Mouse (Mus musculus) embryonic stem cell, embryonic (primary cell): Measurements from ENCODE around the gene Fem1b.

Experiments used
- CTCF ChIA-PET, 4 experiments: fragments of 300-600 bp in 2 of 4; fragments of 350-600 bp in 2 of 4; sonication (Branson Sonifier 250); formaldehyde crosslinking; loops; one replicate each; lab custom pipeline; 2022; ENCODE audit warnings: inconsistent platforms in 2 of 4; lab: Charles Lee
- POLR2A ChIA-PET, 4 experiments: fragments of 300-600 bp in 2 of 4; fragments of 350-600 bp in 2 of 4; sonication (Branson Sonifier 250); formaldehyde crosslinking; loops; one replicate each; lab custom pipeline; 2022; ENCODE audit warnings: antibody characterized with exemption in 4 of 4, inconsistent platforms in 1 of 4; lab: Charles Lee

Fem1b gene

DNA sequence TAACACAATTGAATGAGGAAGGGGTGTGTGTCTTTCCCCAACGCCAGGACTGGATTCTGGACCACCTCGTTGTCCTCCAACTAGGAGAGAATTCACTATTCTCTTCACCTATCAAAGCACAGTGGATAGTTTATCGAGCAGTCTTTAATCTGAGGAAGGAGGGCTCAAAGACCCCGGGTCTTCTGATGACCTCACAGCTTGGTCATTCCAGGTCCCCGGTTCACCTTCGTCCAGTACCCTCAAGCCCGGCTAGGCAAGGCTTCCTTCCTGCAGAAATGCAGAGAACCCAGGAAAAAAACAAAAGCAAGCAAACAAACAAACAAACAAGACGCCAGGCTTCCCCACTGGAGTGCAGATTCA lies 26.4 kb upstream of the Fem1b start:
- ChIA-PET POLR2A (interaction anchor here (0.6 to 53.0 kb wide), 42 partner anchors 8 to 1041 kb away, joined by 3 to 2072 read pairs (median 3); partner anchors contain the start of genes Fem1b (in 3 of the 4) and Glce (in 1 of the 4)), CTCF (interaction anchor here (0.6 to 2.4 kb wide), 14 partner anchors 9 to 287 kb away, joined by 3 to 37 read pairs (median 6); partner anchors contain the start of gene Fem1b (in 1 of the 4))

DNA sequence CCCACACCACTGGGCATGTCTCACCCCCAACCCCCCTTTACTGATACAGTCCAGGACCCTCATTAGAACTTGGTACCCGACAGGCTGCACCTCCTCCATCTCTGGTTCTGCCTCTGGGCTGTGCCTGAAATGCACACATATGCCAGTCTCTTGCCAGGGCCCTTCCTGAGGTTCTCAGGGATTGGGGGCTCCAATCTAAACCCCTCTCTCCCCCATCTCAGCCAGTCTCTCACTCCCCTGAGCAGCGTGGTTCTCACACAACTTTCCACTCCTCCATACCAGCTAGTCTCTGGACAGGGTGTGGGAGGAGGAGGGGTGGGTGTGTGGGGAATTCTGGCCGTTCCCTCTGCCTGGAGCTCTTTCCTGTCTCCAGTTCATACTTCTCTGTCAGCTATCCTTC lies 25.9 kb upstream of the Fem1b start:
- POLR2A ChIA-PET, result interaction anchor here (0.6 to 53.0 kb wide), 21 partner anchors 9 to 310 kb away, joined by 3 to 2072 read pairs (median 4); partner anchors contain the start of gene Fem1b (in 3 of the 4)
- CTCF ChIA-PET, result interaction anchor here (0.5 to 2.4 kb wide), 13 partner anchors 9 to 286 kb away, joined by 3 to 37 read pairs (median 7); partner anchors contain the start of gene Fem1b (in 1 of the 4)

- CTCF ChIA-PET, result interaction anchor here in 2 of 4 experiments (0.5 to 1.8 kb wide), 5 partner anchors 10 to 1279 kb away, joined by 3 to 8 read pairs (median 3); no protein-coding TSS in a partner anchor
- POLR2A ChIA-PET, result interaction anchor here (0.5 to 53.0 kb wide), 10 partner anchors 8 to 514 kb away, joined by 3 to 2072 read pairs (median 6); partner anchors contain the start of gene Fem1b (in 2 of the 4)
These were observed 24.1 kb upstream of the Fem1b start for GRCm38 (mm10) chr9:62835705-62836446.

GRCm38 (mm10) chr9:62834906-62835305 lies 23.2 kb upstream of the Fem1b start:
- ChIA-PET CTCF (interaction anchor here in 1 of 4 experiments (1.8 kb wide), 1 partner anchor 13 kb away, joined by 7 read pairs; no protein-coding TSS in a partner anchor), POLR2A (interaction anchor here in 3 of 4 experiments (0.6 to 53.0 kb wide), 7 partner anchors 9 to 391 kb away, joined by 3 to 2072 read pairs (median 7); partner anchors contain the start of gene Fem1b (in 2 of the 3))

DNA sequence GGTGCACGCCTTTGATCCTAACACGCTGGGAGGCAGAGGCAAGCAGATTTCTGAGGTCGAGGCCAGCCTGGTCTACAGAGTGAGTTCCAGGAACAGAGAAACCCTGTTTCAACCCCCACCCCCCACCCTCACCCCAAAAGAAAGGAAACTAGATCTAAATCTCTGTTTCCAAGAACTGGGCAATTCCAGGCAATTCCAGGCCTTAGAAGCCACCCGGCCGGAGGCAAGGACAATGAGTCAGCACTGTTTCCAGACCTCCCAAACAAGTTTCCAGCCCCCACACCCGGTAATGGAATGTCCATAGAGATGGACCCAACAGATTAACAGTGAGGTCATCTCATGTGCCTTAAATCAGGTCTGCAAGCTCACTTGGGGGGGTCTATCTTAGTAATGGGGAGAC lies 18.1 kb upstream of the Fem1b start:
- ChIA-PET POLR2A (interaction anchor here (0.6 to 59.5 kb wide), 20 partner anchors 6 to 973 kb away, joined by 3 to 2072 read pairs (median 6); partner anchors contain the start of genes Fem1b (in 4 of the 4) and Cln6 (in 2 of the 4)), CTCF (interaction anchor here in 2 of 4 experiments (0.6 to 2.8 kb wide), 2 partner anchors 12 to 222 kb away, joined by 13 to 67 read pairs; no protein-coding TSS in a partner anchor)

GRCm38 (mm10) chr9:62828662-62829086 lies 16.9 kb upstream of the Fem1b start:
- POLR2A ChIA-PET, result interaction anchor here (0.5 to 59.5 kb wide), 66 partner anchors 4 to 1637 kb away, joined by 3 to 2072 read pairs (median 4); partner anchors contain the start of genes Cln6 (in 3 of the 4), Fem1b (in 3 of the 4), Glce (in 2 of the 4) and Calml4 (in 1 of the 4)
- CTCF ChIA-PET, result interaction anchor here (0.6 to 2.8 kb wide), 70 partner anchors 8 to 1047 kb away, joined by 3 to 67 read pairs (median 5); partner anchors contain the start of genes Fem1b (in 3 of the 4) and Cln6 (in 2 of the 4)

DNA sequence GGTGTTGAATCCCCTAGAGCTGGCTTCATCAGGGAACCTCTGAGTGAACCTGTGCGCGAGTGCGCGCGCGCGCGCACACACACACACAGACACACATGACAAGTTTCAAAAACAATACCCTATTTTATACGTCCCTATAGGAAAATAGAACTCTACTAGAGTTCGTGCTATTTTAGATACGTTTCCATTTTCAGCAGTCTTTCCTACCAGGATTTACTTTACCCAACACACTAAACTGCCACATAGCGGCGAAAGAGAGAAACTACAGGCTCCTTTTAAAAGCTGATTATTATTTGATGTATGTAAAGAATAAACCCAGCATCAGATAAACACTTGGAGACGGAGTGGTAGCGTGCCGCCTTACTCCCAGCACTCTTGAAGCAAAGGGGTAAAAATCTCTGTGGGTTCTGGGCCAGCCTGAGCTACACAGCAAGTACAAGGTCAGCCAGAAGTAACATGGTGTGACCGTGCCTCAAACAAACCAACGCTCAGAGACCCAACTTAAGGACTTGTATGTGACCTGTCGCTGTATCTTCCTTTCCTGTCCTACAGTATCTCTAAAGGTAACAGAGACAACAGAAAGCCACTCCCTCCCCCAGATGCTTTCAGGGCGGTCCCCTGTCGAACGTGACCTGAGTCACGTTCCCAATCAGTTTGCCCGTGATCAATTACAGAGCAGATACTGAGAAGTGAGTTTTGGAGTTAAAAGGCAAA lies 16.4 kb upstream of the Fem1b start:
- POLR2A ChIA-PET, result interaction anchor here (0.6 to 59.5 kb wide), 65 partner anchors 4 to 1636 kb away, joined by 3 to 2072 read pairs (median 5); partner anchors contain the start of genes Fem1b (in 4 of the 4), Cln6 (in 3 of the 4), Glce (in 2 of the 4) and Calml4 (in 1 of the 4)
- CTCF ChIA-PET, result interaction anchor here (0.6 to 2.8 kb wide), 63 partner anchors 8 to 516 kb away, joined by 3 to 67 read pairs (median 5); partner anchors contain the start of genes Fem1b (in 3 of the 4) and Cln6 (in 2 of the 4)

DNA sequence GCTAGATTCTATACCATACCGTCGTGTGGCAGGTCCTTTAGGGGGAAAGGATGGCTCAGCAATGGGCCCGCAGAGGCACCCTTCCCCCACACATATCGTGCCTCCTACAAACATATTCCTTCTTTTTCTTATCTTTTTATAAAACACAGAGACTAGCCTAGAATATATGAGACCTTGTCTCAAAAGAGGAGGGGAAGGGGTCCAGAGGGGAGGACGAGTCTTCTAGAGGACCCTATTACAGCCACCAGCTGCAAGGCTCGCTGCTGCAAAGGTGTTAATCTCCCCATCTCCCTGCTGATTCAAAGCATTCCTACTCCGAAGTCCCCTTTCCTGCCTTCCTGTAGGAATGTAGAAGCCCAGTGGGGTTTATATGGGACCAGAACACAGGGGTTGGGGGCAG lies 14.7 kb upstream of the Fem1b start:
- POLR2A ChIA-PET, result interaction anchor here (0.6 to 59.5 kb wide), 20 partner anchors 2 to 977 kb away, joined by 3 to 2072 read pairs (median 4); partner anchors contain the start of genes Fem1b (in 3 of the 4), Cln6 (in 2 of the 4) and Glce (in 1 of the 4)
- CTCF ChIA-PET, result interaction anchor here (0.6 to 1.5 kb wide), 13 partner anchors 9 to 298 kb away, joined by 3 to 9 read pairs (median 4); partner anchors contain the start of genes Cln6 (in 1 of the 4) and Fem1b (in 1 of the 4)

GRCm38 (mm10) chr9:62825791-62826393 lies 14.2 kb upstream of the Fem1b start:
- ChIA-PET CTCF (interaction anchor here (0.6 to 1.5 kb wide), 14 partner anchors 8 to 299 kb away, joined by 3 to 9 read pairs (median 4); partner anchors contain the start of genes Fem1b (in 2 of the 4) and Cln6 (in 1 of the 4)), POLR2A (interaction anchor here (0.6 to 59.5 kb wide), 23 partner anchors 2 to 978 kb away, joined by 3 to 2072 read pairs (median 3); partner anchors contain the start of genes Fem1b (in 3 of the 4), Cln6 (in 2 of the 4) and Glce (in 1 of the 4))

DNA sequence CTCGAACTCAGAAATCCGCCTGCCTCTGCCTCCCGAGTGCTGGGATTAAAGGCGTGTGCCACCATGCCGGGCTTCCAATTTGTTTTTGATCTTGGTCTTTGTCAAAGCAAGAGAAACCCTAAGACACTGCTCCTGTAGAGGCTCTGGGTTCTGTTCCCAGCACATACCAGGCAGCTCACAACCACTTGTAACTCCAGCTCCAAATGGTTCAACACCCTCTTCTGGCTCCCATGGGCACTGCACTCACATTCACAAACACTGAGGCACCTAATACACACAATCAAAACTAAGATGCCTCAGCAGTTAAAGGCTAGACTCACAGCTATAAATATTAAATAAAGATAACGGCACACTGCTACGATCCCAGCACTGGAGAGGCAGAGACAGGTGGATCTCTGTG lies 10.1 kb upstream of the Fem1b start:
- POLR2A ChIA-PET, result interaction anchor here in 3 of 4 experiments (1.1 to 59.5 kb wide), 6 partner anchors 2 to 159 kb away, joined by 4 to 2072 read pairs (median 1585); partner anchors contain the start of genes Fem1b (in 3 of the 3) and Cln6 (in 2 of the 3)
- CTCF ChIA-PET, result interaction anchor here in 3 of 4 experiments (0.6 to 1.6 kb wide), 6 partner anchors 8 to 159 kb away, joined by 3 to 6 read pairs (median 4); partner anchors contain the start of gene Fem1b (in 1 of the 3)

DNA sequence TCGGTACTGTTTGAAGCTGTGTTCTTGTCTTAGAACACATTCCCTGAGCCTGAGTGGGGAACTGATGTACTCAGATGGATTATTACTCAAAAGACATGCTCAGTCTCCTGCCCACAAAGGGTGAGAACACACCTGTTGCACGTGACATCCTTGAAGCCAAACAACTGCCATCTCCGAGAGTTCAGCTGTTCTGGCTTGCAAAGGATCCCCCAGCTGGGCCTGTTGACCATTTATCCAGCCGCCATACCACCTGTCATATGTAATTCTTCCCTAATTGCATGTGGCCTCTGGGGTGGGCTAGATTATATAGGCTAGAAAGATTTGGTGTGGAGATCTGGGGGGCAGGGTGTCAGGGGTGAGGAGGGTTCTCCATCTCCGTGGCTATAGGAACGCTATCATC lies 9.1 kb upstream of the Fem1b start:
- POLR2A ChIA-PET, result interaction anchor here in 3 of 4 experiments (0.7 to 59.5 kb wide), 9 partner anchors 3 to 698 kb away, joined by 3 to 2072 read pairs (median 46); partner anchors contain the start of genes Cln6 (in 3 of the 3), Fem1b (in 2 of the 3) and Glce (in 1 of the 3)
- CTCF ChIA-PET, result interaction anchor here in 1 of 4 experiments (1.6 kb wide), 1 partner anchor 9 kb away, joined by 6 read pairs; the partner anchor contains the start of gene Fem1b

GRCm38 (mm10) chr9:62819910-62820309 lies 8.2 kb upstream of the Fem1b start:
- CTCF ChIA-PET, result interaction anchor here (0.6 to 6.2 kb wide), 13 partner anchors 7 to 952 kb away, joined by 3 to 67 read pairs (median 5); no protein-coding TSS in a partner anchor
- POLR2A ChIA-PET, result interaction anchor here (0.6 to 59.5 kb wide), 31 partner anchors 4 to 750 kb away, joined by 3 to 2072 read pairs (median 5); partner anchors contain the start of genes Cln6 (in 3 of the 4), Fem1b (in 3 of the 4) and Glce (in 2 of the 4)

DNA sequence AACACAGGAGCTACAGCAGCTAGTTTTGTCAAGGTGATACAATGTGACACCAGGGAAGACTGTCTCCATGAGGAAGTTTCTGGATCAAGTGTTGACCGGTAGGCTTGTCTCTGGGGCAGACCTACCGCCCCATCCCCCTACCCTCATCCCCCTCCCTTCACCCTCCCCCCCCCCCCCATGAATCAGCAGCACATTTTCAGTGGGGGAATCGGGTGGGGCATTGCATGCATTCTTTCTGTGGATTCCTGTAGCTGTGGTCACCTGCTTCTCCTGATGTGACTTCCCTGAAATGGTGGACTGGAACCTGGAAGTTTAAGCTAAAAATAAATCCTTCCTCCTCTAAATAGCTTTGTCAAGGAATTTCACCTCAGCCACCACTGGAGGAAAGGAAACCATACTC lies 7.8 kb upstream of the Fem1b start:
- ChIA-PET CTCF (interaction anchor here (0.6 to 6.2 kb wide), 13 partner anchors 8 to 952 kb away, joined by 3 to 67 read pairs (median 4); no protein-coding TSS in a partner anchor), POLR2A (interaction anchor here (0.6 to 59.5 kb wide), 32 partner anchors 5 to 924 kb away, joined by 3 to 2072 read pairs (median 5); partner anchors contain the start of genes Cln6 (in 3 of the 4), Fem1b (in 3 of the 4) and Glce (in 2 of the 4))

DNA sequence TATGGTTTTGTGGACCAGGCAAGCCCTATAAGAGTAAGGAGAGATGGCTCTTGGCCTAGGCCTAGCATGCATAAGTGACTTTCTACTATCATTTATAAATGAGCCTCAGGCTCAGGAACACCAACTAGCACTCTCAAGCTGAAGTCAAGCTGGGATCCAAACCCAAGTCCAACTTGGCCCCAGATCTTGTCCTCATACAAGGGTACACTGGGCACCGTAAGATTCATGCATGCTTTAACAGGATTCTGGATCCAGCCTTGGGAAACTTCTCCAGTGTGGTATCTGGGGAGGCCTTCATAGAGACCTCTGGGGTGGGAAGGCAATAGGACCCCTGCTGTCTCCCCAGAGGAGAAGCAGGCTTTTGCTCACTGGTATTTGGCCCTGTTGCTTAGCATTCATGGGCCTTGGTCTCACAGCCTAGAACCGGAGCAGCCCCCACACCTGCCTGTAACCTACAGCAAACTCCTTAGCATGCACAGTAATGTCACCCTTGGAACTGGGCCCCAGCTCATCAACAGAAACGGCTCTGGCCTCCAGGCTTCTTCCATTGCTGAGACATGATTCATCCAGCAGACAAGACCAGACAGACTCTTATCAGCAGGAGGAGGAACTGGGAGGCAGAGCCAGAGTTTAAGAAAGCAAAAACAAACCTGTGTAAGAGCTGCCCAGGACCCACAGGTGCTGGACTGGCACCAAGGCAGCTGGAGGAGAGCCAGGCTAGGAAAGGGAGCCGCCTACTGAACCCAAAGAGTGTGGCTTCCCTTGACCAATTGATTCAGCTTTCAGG lies 6.3 kb upstream of the Fem1b start:
- POLR2A ChIA-PET, result interaction anchor here (0.6 to 59.5 kb wide), 14 partner anchors 6 to 357 kb away, joined by 3 to 2072 read pairs (median 6); partner anchors contain the start of genes Cln6 (in 2 of the 4) and Fem1b (in 2 of the 4)
- CTCF ChIA-PET, result interaction anchor here (0.6 to 6.2 kb wide), 7 partner anchors 8 to 281 kb away, joined by 3 to 67 read pairs (median 4); partner anchors contain the start of gene Coro2b (in 1 of the 4)

- POLR2A ChIA-PET, result interaction anchor here (0.6 to 59.5 kb wide), 12 partner anchors 7 to 711 kb away, joined by 3 to 2072 read pairs (median 6); partner anchors contain the start of genes Cln6 (in 2 of the 4) and Fem1b (in 2 of the 4)
- CTCF ChIA-PET, result interaction anchor here in 3 of 4 experiments (0.5 to 6.2 kb wide), 7 partner anchors 9 to 268 kb away, joined by 3 to 67 read pairs (median 4); no protein-coding TSS in a partner anchor
These were observed 5.4 kb upstream of the Fem1b start for GRCm38 (mm10) chr9:62817099-62817571.
